Mouse (Mus musculus) limb, embryonic 10.5 days (tissue): ENCODE results near the gene Col4a5. TPM values are rescaled to one million over a fixed set of nuclear protein-coding genes. Genes with fewer than 3 reads are reported as not detected.

ENCODE experiments used
- DNase-seq: peaks from one replicate; pipeline ENCODE4 v3.0.0-alpha.2; 2017; ENCODE audit warnings: low spot score
- H3K27ac ChIP-seq: fragments of 300-500 bp; sonication (generic); 2 replicates; pipeline ENCODE4 v1.5.1; 2016; ENCODE audit warnings: mild to moderate bottlenecking
- H3K27me3 ChIP-seq: fragments of 300-500 bp; sonication (generic); 2 replicates; pipeline ENCODE4 v1.6.1; 2016; ENCODE audit warnings: low read depth, mild to moderate bottlenecking; ENCODE audit not compliant: poor library complexity, severe bottlenecking
- H3K36me3 ChIP-seq: fragments of 300-500 bp; sonication (generic); 2 replicates; pipeline ENCODE4 v1.6.1; 2016; ENCODE audit warnings: mild to moderate bottlenecking, moderate library complexity
- H3K4me1 ChIP-seq: fragments of 300-500 bp; sonication (generic); 2 replicates; pipeline ENCODE4 v1.6.1; 2016
- H3K4me3 ChIP-seq: fragments of 300-500 bp; sonication (generic); 2 replicates; pipeline ENCODE4 v1.5.1; 2016; ENCODE audit warnings: mild to moderate bottlenecking, moderate library complexity
- H3K9me3 ChIP-seq: fragments of 300-500 bp; sonication (generic); replicated peaks from 2 replicates; pipeline ENCODE4 v1.6.1; 2016; ENCODE audit warnings: mild to moderate bottlenecking
- WGBS: fragments of 180-500 bp; shearing (Covaris S2); methylation state at CpG from one replicate; pipeline ENCODE4 v1.1.7; 2016; 5-methylcytosine and 5-hydroxymethylcytosine counted together
- polyA plus RNA-seq: library from polyadenylated mRNA; unstranded; fragments of >200 nt; fragmentation: Nextera tagmentation; extraction: Ambion mirVana; gene quantifications from 2 replicates; pipeline ENCODE4 v1.2.1, GENCODE M21; 2016

The Col4a5 gene
- polyA plus RNA-seq: 4.8 and 6.6 TPM in 2 replicates

DNA sequence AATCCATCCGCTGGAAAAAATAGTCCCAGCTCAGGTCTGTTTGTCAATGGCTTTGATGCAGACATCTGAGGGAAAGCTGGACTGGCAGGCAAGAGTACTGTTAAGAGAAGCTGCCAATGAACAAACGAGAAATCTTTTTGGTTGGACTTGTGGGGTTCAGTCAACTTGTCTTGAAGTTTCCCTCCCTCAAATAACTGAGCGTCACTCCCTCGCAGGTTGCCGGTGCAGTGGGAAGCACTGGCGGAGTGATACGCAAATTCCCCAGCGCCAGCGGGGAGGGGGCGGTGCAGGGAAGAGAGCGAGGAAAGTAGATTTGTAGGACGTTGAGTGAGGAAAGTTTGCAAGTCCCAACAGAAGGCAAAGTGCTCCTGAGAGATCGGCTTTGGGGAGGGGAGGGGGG, at the start of gene Col4a5:
Col4a5 (plus strand) TSS at position 276 of the 400 bp plus-strand sequence.
- H3K9me3 ChIP-seq: no peaks in the 10 kb centered on the region
- H3K27ac ChIP-seq: peak within 1 kb of the TSS; percentile 72
- H3K4me3 ChIP-seq: peak within 1 kb of the TSS; percentile 54
- H3K4me1 ChIP-seq: no peaks in the 10 kb centered on the region
- WGBS: 10% methylated on average over 13 of the region's 13 CpGs
- DNase-seq: peak; percentile 71
- H3K36me3 ChIP-seq: no peaks in the 10 kb centered on the region
- H3K27me3 ChIP-seq: peaks cover 76% of the 10 kb centered on the region

- H3K4me1 ChIP-seq: no peaks in the 10 kb centered on the region
- no peak overlapping the region for H3K27ac ChIP-seq
- H3K9me3 ChIP-seq: no peaks in the 10 kb centered on the region
- H3K4me3 ChIP-seq: no peak overlapping the region
- no peak for DNase-seq
- WGBS: 85% methylated on average over 6 of the region's 6 CpGs
- peaks cover 81% of the 10 kb centered on the region for H3K27me3 ChIP-seq
- H3K36me3 ChIP-seq: no peaks in the 10 kb centered on the region
Measured at GRCm38 (mm10) chrX:141436780-141437179, 38.4 kb upstream of the Col4a5 start.

DNA sequence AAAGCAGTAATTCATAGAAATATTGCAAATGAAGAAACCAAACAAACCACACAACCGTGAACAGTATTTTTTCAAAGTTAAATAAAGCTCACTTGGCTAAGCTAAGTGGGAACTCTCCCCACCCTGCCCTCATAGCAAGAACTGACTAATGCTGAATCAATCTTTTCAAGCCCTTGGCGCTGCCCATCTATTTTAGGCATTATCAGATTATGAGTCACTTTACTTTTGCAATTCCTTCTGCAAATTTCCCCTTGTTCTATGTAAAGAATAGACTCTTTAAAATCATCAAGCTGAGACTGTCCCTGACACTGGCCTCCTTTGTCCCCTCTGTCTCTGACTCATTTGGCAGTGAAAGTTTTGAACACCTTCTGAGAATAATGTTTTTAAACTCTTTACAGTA, 35.8 kb upstream of the Col4a5 start:
- Histone ChIP-seq H3K27me3 (peaks cover 63% of the 10 kb centered on the region), H3K36me3 (no peaks in the 10 kb centered on the region), H3K9me3 (no peaks in the 10 kb centered on the region), H3K4me1 (no peaks in the 10 kb centered on the region), H3K4me3 (no peak overlapping the region), H3K27ac (no peak overlapping the region)
- WGBS: 79% methylated on average over 2 of the region's 2 CpGs
- no peak for DNase-seq

DNA sequence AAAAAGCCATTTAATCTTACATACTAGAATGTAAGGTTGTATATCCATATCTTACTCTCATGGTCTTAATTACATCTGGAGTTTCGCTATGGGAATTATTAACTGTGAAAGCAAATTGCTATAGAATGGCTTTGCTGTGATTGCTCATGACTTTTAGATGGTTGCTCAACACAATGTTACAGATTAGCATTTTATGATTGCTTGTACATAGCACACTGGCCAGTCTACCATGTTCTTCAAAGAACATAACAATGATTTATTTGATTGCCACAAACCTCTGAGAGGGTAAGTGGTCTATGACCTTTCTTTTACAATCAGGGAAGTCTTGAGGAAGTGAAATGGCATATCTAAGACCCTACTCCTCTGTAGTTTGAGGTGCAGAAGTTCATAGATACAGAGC, 27.2 kb upstream of the Col4a5 start:
- DNase-seq: no peak
- Histone ChIP-seq H3K36me3 (no peaks in the 10 kb centered on the region), H3K9me3 (no peaks in the 10 kb centered on the region), H3K4me1 (no peaks in the 10 kb centered on the region), H3K27me3 (peaks cover 65% of the 10 kb centered on the region), H3K27ac (no peak overlapping the region), H3K4me3 (no peak overlapping the region)
- WGBS: 76% methylated on average over 1 of the region's 1 CpGs

DNA sequence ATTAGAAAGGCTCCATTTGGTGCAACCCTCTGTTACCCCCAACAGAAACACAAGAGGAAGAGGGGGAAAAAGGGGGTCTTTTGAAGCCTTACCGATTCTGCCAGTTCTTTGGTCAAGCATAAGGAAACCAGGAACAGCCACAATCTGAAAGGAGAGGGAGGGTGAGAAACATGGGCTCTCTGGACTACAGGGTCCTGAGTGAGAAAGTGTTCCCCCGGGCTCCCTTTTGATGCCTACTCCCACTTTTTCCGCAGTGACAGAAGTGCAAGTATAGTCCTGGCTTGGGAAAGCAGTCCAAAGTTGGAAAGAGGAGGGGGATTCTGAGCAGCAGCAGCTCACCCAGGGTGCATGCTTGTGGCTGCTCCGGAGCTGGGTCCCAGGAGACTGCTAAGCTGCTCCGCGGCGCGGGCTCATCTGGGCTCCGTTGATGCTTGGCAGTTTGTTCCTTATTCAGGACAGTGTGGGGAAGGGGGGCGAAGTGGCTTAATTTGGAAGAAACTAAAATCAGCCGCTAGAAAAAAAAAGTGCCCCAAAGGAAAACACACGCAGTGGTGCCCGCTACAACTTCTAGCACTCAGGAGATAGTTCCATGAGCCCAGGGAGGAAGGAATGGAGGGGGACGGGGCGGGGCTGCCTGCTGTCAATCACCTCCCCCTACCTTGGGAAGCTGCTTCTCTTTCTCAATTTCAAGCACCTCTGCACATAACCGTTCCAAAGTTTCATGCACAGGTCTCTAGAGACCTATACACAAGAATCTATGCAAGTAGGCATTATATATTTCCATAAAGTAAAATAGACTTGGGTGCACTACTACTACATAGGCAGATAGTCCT, 1.5 kb upstream of the Col4a5 start, which contains the start of gene Col4a6:
Col4a6 (minus strand) TSS at position 607 of the 833 bp plus-strand sequence.
- no peaks in the 10 kb centered on the region for H3K9me3 ChIP-seq
- 6% methylated on average over 16 of the region's 16 CpGs for WGBS
- no peaks in the 10 kb centered on the region for H3K4me1 ChIP-seq
- peak within 1 kb of the TSS; percentile 54 for H3K4me3 ChIP-seq
- no peak within 1 kb of the TSS for H3K27ac ChIP-seq
- DNase-seq: peak; percentile 30
- H3K27me3 ChIP-seq: peaks cover 89% of the 10 kb centered on the region
- H3K36me3 ChIP-seq: no peaks in the 10 kb centered on the region

DNA sequence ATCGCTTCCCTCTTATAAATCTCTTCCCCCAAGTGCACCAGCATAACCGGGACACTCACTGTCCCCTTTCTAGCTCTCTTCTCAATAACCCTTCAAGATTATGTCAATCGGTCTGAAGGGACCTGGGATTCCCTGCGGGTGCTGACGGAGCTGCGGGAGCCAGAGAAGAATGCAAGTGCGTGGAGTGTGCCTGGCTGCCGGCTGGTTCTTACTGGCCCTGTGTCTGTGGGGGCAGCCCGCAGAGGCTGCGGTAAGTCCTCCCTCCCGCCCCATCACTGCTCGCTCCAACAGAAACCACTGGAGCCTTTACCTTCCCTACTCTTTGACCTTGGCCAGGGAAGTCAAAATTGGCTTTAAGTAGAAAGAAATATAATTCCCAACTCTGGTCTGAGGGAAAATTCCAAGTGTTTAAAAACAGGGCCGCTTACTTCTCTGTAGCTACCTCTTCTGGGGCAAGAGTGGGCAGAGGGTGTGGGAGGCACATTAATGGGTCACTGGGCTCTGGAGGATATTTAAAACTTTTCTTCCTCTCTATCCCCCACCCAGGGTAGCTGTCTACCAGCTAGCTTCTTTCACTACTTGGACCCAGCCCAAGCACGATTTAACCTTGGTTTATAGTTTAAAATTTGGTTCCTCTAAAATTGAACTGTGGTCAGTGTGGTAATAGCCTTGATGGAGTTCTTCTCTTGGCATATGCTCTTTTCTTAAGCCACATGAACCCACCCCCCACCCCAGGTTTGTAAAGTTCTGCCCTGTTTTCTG, 562 bp downstream of the Col4a5 start:
- no peaks in the 10 kb centered on the region for H3K9me3 ChIP-seq
- no peaks in the 10 kb centered on the region for H3K36me3 ChIP-seq
- 13% methylated on average over 14 of the region's 14 CpGs for WGBS
- peaks cover 77% of the 10 kb centered on the region for H3K27me3 ChIP-seq
- H3K4me3 ChIP-seq: peak overlapping the region; percentile 54
- H3K27ac ChIP-seq: peak overlapping the region; percentile 72
- peak; percentile 33 for DNase-seq
- no peaks in the 10 kb centered on the region for H3K4me1 ChIP-seq

- H3K27ac ChIP-seq: no peak overlapping the region
- WGBS: 88% methylated on average over 4 of the region's 4 CpGs
- no peaks in the 10 kb centered on the region for H3K9me3 ChIP-seq
- no peak for DNase-seq
- H3K4me3 ChIP-seq: no peak overlapping the region
- no peaks in the 10 kb centered on the region for H3K4me1 ChIP-seq
- H3K27me3 ChIP-seq: peaks cover 62% of the 10 kb centered on the region
- H3K36me3 ChIP-seq: no peaks in the 10 kb centered on the region
Measured at GRCm38 (mm10) chrX:141494545-141494944, 19.4 kb downstream of the Col4a5 start.

GRCm38 (mm10) chrX:141503125-141503524, 27.9 kb downstream of the Col4a5 start:
- Histone ChIP-seq H3K9me3 (no peaks in the 10 kb centered on the region), H3K4me3 (no peak overlapping the region), H3K27me3 (peaks cover 48% of the 10 kb centered on the region), H3K36me3 (no peaks in the 10 kb centered on the region), H3K4me1 (no peaks in the 10 kb centered on the region), H3K27ac (no peak overlapping the region)
- WGBS: 95% methylated on average over 1 of the region's 1 CpGs
- DNase-seq: no peak

DNA sequence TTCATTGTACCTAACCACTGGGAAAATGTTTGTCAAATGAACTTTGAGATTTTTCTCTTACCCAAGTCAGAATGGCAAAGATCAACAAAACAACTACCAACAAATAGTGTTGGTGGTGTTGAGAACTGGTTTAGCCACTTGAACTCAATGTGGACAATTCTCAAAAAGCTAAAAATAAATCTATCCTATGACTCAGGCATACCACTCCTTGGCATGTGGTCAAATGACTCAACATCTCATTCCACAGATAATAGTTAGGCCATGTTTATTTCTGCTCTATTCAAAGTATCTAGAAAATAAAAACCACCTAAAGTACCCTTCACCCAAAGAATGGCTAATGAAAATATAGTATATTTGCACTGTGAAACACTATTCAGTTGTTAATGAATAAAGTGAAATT, 58.3 kb downstream of the Col4a5 start:
- Histone ChIP-seq H3K27me3 (peaks cover 30% of the 10 kb centered on the region), H3K36me3 (no peaks in the 10 kb centered on the region), H3K9me3 (no peaks in the 10 kb centered on the region), H3K4me1 (no peaks in the 10 kb centered on the region), H3K27ac (no peak overlapping the region), H3K4me3 (no peak overlapping the region)
- no peak for DNase-seq

- H3K27ac ChIP-seq: no peak overlapping the region
- H3K27me3 ChIP-seq: peaks cover 37% of the 10 kb centered on the region
- H3K4me1 ChIP-seq: no peaks in the 10 kb centered on the region
- 97% methylated on average over 2 of the region's 2 CpGs for WGBS
- no peak overlapping the region for H3K4me3 ChIP-seq
- no peaks in the 10 kb centered on the region for H3K36me3 ChIP-seq
- no peak for DNase-seq
- no peaks in the 10 kb centered on the region for H3K9me3 ChIP-seq
Measured at GRCm38 (mm10) chrX:141547471-141547870, 72.3 kb downstream of the Col4a5 start.

GRCm38 (mm10) chrX:141590242-141590641, 115.1 kb downstream of the Col4a5 start:
- Histone ChIP-seq H3K9me3 (no peaks in the 10 kb centered on the region), H3K27me3 (peaks cover 45% of the 10 kb centered on the region), H3K4me1 (no peaks in the 10 kb centered on the region), H3K27ac (no peak overlapping the region), H3K4me3 (no peak overlapping the region), H3K36me3 (no peaks in the 10 kb centered on the region)
- no peak for DNase-seq
- WGBS: 29% methylated on average over 3 of the region's 3 CpGs

DNA sequence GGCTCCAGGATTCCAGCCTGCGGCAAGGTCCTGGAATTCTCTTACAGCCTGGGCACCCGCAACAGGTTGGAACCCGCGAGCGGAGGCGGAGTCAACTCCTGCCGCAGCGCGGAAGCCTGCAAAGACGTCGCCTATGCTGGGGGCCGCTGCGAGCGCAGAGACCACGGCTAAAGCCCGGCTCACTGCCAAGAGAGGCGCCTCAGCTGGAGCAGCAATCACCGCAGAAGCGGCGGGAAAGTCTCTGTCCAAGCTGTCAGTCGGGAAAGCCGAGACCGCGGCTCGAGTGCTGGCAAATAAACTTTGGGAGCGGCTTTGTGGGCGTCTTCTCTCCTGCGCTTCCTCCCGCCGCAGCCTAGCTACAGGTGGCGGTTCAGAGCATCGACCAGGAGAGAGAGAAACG, 246.5 kb downstream of the Col4a5 start:
- 13% methylated on average over 33 of the region's 33 CpGs for WGBS
- no peaks in the 10 kb centered on the region for H3K9me3 ChIP-seq
- DNase-seq: peak; percentile 52

DNA sequence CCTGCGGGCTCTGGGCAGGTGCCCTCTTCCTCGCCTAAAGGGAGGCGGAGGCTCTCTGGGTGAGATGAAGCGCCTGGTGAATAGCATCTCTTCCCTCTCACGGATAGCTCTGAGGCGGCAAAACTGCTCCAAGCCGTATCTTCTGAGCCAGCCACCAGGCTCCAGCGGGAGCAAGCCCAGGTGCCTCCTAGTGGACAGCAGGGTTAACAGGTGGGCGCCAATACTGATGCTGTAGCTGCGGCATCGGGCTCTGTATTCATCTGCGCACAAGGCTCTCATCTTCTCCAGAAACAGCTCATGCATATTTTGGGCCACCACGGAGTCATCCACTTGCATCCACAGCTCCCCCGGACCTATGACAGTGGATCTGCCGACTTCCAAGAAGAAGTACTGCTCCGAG, 248.8 kb downstream of the Col4a5 start:
- peak; percentile 37 for DNase-seq
- no peak overlapping the region for H3K27ac ChIP-seq
- WGBS: 14% methylated on average over 16 of the region's 16 CpGs
- peaks cover 95% of the 10 kb centered on the region for H3K27me3 ChIP-seq
- peak overlapping the region; percentile 53 for H3K4me3 ChIP-seq
- H3K4me1 ChIP-seq: peaks cover 3% of the 10 kb centered on the region; the same call in 1 of the 2 replicates
- no peaks in the 10 kb centered on the region for H3K36me3 ChIP-seq
- H3K9me3 ChIP-seq: no peaks in the 10 kb centered on the region

More for the DNA sequence above, 246.5 kb downstream of the Col4a5 start:
- Histone ChIP-seq H3K27me3 (peaks cover 99% of the 10 kb centered on the region), H3K4me3 (peak overlapping the region; percentile 45), H3K27ac (no peak overlapping the region), H3K36me3 (no peaks in the 10 kb centered on the region), H3K4me1 (peaks cover 3% of the 10 kb centered on the region; the same call in 1 of the 2 replicates)
